Mouse (Mus musculus) right cerebral cortex, postnatal 14 days (tissue): ENCODE data around the gene Fam192a.

Experiments
- DNase-seq: peaks from one replicate; pipeline ENCODE4 v3.0.0; 2022

The Fam192a gene

DNA sequence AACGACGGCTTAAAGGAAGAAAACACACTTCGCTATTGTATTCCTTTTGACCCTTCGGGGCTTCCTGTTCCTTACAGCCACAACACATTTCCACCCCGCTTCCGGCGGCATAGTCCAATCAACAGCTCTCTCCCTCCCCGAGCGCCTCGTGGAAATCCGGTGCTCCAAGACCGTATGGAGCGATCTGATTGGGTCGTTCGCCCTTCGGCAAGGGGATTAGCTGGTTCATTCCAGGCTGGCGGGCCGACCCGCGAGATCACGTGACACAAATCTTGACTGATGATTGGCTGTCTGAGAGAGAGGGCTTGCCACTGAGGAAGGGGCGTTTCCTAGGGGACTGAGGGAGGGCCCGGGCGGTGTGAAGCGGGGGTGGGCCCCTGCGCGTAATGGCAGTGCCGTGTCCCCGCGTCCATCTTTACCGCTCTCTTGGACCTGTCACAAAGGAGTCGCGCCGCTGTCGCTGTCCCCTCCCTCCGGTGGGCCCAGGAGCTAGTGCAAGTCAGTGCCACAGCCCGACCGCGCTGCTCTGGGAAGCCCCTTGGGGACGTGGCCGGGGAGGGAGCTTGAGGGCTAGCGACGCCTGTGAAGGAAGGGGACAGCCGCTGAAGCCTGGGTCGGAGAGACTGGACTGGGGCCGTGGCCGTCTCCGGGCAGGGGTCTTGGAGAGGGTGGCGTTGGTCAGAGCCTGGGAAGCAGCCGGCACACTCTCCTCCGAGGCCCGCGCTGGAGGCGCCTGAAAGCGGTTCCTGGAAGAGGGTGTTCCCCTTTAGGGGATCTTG lies at the start of gene Fam192a, which contains the start of gene Rspry1:
Gene Fam192a, minus strand, starts transcription at position 391 of the 779 bp plus-strand sequence.
Gene Rspry1, plus strand, starts transcription at position 331 of the 779 bp plus-strand sequence.
- DNase-seq = peak; percentile 99

DNA sequence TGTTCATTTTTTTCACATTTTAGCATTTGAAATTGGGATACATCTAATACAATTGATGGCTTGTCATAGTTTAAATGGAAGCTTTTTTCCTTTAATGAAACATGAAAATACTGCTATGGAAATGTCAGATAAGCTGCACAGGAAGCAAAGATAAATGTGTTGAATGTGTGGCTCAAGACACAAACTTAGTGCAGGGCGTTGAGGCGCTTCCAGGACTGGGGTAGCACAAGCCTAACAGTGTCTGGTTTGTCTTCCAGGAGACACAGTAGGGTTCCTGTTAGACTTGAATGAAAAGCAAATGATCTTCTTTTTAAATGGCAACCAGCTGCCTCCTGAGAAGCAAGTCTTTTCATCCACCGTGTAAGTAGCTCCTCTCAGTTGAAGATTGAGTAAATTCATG lies 47.7 kb upstream of the Fam192a start:
- no peak for DNase-seq

DNA sequence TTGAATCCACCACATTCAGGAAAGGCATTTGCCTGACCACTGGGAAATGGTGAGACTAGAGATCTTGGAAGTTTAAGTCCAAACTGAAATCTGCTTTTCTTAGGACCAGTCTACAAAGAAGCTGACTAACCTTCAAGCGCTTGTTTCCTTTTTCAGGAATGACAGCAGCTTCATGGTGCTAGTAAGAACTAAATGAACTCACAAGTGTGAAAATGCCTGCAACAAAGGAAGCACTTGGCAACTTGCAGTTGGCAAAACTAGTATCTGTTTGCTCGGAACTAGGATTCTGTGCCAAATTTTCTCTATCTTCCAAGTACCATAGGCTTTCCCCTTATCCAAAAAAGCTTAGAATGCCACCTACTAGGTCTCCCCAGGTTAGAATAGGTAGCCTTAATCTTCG lies 44.4 kb upstream of the Fam192a start:
- no peak for DNase-seq

DNA sequence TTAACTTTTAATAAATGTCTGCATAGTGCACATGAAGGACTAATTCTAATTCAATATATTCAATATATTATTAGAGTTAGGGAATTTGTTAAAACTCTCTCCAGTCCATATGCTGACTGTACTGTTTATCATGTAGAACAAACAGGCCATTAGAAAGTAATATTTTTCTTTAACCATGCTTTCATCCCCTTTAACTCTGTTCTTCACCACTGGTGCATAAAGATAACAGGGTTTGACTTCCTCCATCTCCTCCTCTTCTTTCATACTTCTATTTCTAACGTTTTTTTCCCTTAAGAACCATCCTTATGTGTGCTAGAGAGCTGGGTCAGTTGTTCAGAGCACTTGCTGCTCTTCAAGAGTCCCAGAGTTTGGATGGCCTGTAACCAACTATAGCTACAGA lies 43.4 kb upstream of the Fam192a start:
- DNase-seq = no peak

DNA sequence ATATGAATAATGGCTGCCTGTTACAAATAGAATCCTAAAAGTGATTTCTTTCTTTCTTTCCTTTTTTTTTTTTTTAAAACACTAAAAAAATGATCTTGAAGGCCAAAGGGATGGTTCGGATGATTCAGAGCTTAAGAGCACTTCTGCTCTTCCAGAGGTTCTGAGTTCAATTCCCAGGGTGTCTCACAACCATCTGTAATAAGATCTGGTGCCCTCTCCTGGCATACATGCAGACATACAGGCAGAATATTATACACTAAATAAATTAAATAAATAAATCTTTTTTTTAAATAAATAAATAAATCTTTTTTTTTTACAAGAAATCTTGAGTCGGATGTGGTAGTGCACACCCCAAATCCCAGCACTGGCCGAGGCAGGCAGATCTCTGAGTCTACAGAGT lies 40.1 kb upstream of the Fam192a start:
- DNase-seq = no peak

DNA sequence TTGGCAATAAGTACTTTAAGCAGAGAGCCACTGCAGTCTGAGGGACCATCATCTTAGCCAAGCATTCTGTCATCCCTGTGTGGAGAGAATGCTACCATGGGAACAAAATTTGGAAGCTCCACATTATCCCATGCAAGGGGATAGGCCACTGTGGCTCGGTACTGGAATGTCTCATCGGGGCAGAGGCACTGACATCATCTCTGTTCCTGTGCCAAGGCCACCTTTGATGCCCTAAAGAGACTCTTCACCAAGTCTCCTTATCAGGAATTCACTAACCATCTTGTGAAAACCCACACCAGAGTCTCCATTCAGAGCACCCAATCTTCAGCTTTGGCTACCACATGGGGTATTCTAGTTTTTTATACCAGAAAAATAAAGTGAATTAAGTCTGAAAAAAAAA lies 39.4 kb upstream of the Fam192a start:
- DNase-seq = no peak

DNA sequence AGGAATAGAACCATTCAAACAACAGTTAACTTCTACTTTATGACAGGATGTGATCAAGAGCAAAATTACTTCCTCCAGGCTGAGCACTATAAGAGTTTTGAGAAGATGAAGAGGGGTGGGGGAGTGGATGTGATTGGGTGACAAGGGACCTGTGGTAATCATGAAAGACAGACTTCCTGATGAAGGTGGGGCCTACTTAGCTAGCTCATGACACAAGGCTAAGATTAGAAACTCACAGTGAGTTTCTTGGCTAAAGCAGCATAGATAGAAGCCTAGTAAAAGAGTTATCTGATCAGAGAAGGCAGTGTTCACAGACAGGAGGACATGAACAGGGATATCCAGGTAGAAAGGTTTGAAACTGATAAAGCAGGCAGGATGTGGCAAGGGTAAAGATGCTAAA lies 32.4 kb upstream of the Fam192a start:
- no peak for DNase-seq

DNA sequence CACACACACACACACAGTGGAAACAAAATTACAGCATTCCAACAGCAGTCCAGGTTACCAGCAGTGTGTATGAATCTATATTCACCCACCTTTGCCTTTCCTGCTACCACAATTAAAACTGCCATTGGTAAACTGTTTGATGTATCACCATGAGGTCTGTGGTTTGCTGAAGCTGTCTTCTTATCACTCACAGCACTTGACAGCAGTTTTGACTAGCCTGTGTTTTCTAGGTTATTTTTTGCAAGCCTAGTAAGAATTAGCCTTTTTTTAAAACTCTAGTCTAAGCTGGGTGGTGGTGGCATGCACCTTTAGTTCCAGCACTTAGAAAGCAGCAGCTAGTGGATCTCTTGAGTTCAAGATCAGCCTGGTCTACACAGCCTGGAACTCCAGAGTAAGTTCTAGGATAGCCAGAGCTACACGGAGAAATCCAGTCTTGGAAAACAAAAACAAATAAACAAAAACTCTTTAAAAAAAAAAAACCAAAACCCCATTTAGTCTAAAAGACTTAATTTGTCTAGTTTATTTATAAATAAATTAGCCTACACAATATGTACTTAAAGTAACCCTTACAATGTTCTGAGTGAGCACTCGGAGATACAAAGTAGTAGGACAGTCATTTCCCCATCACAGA lies 31.9 kb upstream of the Fam192a start:
- no peak for DNase-seq

DNA sequence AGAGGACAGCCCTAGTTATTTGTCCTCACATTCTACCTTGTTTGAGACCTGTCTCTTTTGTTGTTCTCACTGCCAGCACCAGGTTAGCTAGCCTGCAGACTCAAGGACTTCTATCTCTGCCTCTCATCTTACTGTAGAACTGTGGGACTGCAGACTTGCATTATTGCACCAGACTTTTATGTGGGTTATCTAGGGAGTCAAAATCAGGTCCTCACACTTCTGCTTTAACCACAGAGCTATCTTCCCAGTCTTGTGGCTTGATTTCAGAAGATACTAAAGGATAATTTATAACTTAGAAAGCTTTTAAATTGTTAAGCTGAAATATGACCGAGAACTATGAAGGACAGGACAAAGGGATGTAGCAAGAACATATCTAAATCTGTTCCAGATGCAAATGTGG lies 23.1 kb upstream of the Fam192a start:
- no peak for DNase-seq

DNA sequence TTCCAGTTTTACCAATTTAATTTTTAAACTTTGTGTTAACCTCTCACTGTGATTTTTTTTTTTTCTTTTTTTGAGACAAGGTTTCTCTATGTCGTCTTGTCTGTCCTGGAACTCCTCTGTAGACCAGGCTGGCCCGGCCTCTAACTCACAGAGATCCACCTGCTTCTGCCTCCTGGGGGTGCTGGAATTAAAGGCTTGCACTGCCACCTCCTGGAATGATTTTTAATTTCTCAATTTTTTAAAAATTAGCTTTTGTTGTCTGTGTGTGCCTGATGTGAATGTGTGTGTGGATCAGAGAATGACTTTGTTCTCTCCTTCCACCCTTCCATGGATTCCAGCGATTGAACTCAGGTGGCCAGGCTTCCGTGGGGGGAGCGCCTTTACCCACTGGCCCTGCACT lies 5.3 kb upstream of the Fam192a start:
- DNase-seq = no peak

DNA sequence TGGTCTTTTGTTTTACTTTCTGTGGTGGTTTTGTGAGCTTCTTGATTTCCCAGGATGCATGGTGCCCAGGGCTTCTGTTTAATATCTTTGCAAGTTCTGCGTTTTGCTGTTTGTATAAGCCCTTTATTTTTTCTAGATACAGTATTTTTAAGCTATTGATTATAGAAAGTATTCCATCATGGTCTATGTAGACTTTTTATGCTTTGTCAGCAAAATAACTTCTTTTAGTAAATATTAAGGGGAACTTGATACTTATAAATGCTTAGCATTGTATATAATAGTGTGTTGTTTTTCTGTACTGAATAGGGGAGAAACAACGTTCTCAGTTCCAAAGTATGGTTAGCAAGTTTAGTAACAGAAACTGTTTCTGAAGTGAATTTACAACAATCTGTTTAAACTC lies 2.2 kb upstream of the Fam192a start:
- no peak for DNase-seq

DNA sequence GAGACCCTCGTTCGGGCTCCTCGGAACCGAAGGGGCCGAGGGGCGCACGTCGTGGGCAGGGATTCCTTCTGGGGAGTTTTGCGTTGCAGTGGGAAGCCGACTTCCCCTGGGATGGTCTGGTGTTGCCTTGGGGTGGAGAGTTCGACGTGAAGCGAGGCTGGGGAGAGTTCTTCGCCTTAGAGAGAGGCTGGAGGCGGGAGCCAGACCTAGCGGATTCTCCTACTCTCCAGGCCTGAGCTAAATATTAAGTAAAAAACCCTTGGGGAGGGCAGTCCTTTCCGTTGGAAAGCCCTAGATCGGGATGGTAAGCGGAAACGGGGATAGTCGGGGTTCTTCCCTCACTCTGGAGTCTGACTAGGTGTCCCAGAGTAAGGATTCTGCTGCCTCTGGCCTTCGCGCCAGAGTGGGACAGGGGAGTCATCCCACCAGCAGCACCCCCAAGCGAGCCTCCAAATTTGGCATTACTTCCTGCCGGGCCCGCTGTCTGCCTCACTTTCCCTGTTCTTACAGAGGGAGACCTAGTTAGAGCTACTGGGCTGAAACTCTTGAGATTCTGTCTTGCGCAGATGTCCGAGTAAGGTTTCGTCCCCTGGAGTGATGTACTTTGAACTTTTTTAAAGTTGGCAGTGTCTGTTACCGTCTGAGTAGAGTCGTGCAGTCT lies 804 bp upstream of the Fam192a start:
- no peak for DNase-seq

DNA sequence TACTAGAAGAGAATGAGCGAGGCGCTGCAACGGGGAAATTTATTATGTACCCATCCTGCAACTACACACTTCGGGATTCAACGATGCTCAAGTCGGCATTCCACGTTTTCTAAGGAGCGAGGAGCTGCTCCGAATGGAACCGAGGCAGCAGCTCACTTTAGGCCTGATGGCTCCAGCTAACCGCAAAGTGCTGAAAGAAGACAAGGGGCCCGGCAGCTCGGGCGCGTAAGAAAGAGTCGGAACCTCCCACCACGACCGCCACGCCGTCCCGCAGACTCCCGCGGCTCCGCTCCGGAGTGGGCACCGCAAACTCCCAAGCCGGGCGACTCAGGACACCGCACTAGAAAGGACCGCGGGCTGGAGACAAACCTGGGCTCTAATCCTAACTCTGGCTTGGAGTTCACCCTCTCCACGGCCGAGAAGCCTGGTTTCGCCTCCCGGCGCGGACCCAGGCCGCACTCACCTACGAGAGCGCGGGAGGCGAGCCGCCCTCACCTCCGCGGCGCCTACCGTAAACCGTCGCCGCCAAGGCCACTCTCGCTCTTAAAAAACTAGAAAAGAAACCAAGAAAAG lies 677 bp downstream of the Fam192a start:
- DNase-seq = peak; percentile 27

DNA sequence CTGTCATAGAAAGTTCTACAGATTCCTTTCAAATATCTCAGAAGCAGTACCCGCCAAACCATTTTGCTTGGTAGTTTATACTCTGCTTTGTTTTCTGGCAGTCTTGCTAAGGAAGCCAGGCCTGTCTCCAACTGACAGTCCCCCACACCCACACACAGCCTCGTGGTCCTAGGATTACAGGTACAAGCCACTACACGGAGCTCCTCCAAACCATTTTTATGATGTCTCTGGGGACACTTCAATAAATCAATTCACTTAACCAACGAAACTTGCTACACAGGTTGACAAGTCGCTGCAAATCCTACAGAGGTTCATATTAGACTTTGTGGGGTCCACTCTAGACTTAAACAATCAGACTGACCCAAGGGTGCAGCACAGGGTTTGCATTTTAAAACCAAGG lies 1.3 kb downstream of the Fam192a start:
- no peak for DNase-seq

DNA sequence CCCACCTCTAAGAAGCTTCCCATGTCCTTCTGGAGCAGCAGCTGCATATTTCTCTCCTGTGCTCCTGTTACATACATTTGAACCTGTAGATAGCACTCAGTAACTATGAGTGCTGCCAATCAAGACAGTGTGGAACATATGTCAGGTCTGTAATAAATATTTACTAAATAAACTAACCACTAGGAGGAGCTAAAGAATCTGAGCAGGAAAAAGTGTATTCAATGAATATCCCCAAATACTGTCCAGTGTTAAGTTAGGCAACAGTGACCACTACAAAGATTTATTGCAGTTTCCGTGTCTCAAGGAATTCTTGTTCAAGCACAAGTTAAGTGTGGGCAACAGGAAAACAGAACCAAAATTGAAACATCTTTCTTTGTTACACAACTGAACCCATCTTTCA lies 7.6 kb downstream of the Fam192a start:
- DNase-seq = no peak

DNA sequence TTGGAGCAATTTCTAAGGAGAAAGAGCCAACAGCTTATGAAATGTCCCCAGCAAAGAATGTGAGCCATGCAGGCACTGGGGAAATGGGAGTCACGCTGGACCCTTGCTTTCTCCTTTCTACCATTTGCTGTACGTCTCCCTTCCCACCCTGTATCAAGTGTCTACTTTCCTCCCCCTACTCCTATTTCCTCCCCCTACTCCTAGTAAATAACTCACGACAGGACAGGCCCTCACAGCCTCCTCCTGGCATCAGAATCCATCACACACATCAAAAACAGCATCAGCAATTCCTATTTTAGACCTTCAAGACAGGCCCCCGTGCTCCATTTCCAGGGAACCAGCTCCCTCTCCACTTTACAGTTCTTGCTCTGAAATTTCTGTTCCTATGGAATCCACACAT lies 10.1 kb downstream of the Fam192a start:
- no peak for DNase-seq

DNA sequence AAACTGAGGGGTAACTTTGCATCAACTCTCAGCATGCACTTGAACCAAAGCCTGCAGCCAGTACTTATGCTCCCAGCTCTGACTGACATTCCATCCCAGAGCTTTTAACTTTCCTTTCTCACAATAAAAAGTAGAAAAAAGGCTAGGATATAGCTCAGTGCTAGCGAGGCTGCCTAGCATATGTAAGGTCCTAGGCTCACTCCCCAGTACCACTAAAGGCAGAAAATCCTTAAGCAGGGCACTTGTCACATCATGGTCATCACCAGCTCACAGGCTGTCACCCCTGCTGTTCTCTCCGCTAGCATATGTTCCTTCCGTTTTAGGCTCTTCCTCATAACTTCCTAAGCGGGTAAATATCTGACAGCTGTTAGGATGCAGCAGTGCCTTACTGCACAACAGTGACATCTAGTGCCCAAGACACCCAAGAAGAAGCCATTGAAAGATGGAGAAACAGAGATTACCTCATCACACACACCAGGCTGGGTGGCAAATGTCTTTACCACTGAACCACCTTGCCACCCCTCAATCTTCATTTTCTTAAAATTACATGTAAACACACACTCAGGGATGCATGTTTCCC lies 17.5 kb downstream of the Fam192a start:
- peak; percentile 54 for DNase-seq

DNA sequence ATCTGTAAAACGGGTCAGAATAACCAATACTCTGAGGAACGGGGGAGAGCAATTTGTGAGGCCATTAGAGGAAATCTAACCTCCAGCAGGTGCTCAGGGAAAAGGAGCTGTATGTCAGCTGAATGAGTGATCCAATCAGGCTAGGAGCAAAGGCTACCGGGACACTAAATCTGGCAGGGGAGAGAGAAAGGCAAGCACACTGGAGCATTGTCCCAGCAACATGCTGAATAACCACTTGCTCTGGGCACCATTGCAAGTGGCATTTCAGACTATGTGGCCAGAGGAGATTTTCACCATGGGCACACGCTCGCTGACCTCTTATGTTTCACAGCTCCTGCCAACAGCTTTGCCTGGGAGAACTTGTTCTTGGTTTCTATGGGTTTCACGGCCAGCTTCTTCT lies 19.2 kb downstream of the Fam192a start:
- no peak for DNase-seq

DNA sequence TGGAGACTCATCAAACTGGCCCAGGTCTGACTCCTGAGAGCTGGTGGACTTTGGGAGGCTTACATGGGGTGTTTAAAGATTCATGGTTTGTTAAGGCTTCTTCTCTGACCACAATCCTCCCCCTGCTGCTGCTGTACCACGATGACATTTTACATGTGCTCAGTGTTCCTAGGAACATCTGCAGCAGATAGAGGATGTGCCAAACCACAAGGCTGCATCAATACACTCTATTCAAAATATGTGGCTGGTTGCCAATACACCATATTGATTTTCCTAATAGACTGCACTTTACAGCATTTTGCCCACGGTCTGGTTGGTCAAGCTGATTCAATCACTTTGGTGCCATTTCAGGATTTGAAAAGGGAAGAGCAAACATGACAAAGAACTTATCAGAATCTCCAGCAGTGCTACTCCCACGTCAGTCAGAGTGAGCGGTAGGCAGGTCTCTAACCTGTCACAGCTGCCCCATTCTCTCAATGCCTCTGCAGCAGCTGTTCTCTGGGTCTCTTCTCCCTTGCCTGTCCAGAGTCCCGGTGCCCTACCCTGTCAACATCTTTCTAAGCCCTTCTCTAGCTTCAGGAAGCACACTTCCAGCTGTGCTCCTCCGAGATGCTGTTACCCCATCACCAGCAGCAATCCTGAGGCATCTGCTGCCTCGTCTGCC lies 19.8 kb downstream of the Fam192a start:
- no peak for DNase-seq

DNA sequence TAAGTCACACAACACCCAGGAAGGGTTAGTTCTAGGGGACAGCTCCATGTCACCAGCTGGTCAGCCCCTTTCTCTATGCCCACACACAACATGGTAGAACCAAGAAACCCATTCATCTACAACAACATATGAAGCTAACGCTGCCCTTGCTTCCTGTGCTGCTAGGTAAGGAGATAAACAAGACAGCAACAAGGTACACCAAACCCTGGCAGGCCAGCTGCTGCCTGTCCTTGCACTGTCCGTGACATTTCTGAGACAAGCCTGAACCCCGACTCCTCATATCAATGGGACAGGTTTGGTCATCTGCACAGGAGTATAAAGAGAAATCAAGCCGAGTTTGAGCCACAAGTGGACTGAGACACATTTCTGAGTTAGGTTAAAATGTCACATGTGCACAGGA lies 26.6 kb downstream of the Fam192a start:
- no peak for DNase-seq

DNA sequence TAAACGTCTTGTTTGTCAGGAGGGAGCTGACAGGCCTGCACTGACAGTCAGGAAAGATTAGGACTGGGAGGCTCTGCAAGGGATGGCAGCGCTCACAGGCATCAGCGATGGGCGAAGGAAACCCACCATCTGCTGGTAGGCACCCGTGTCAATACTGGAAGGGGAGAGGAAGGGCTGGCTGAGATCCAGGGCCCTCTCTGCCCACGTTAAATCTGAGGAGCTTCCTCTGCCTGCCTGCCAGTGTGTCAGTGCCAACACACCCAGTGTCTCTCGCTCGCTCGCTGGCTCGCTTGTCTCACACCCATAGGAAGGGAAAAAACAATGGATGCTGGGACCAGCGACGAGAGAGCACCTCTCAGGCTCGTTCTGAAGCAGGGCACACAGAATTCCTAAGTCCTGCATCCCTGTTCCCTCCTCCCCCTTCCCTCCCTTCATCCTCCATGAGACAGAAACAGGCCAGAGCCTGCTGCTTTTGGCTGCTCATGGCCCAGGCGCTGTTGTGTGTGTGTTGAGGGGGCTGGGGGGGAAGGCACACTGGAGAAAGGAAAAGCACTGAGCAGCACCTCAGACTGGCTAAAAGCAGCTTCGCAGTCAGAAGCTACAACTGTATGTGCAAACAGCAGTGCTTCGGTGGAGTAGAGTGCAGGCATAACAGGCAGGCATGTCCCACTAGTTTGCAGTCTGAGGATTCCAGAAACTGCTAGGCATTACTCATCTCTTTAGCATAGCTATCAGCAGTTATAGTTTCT lies 27.5 kb downstream of the Fam192a start:
- peak; percentile 81 for DNase-seq

DNA sequence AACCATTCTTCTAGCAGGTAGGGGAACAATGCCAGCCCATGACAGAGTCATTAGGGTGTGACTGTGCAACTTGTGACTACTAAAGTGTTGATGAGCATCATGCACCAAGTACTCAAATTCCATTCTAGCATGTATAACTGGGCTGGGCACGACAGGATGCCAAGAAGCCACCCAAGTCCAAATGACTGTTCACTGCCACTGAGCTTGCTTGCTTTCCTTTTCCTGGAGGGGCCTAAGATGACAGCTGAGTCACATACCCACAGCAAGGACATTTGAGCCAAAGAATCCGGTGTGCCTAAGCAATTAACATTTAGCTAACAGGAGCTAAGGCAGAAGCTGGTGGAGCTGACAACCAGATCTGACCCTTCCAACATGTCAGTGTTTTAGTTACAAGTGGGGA lies 29.9 kb downstream of the Fam192a start:
- no peak for DNase-seq
